Mouse (Mus musculus): ENCODE data around the gene Tmem80.

Tmem80 gene

GRCm38 (mm10) chr7:141327469-141328372 lies at the start of gene Tmem80, which contains the start of gene Deaf1:
TSS of gene Tmem80 (plus strand) at chr7:141327739.
TSS of gene Deaf1 (minus strand) at chr7:141327690.
- peak; percentile 98 for DNase-seq

GRCm38 (mm10) chr7:141278766-141279590 lies 48.6 kb upstream of the Tmem80 start, which contains the start of gene Sct:
TSS of gene Sct (minus strand) at chr7:141279133.
- DNase-seq, result no peak

GRCm38 (mm10) chr7:141281442-141281841 lies 46.1 kb upstream of the Tmem80 start:
- no peak for DNase-seq

- no peak for DNase-seq
These were observed 44.8 kb upstream of the Tmem80 start for GRCm38 (mm10) chr7:141282756-141283155.

GRCm38 (mm10) chr7:141288042-141288441 lies 39.5 kb upstream of the Tmem80 start:
- no peak for DNase-seq

GRCm38 (mm10) chr7:141291921-141292582 lies 35.5 kb upstream of the Tmem80 start, which contains the start of gene Drd4:
TSS of gene Drd4 (plus strand) at chr7:141292006.
- DNase-seq, result no peak

- DNase-seq, result no peak
These were observed 34.8 kb upstream of the Tmem80 start for GRCm38 (mm10) chr7:141292583-141293388.

- DNase-seq, result no peak
These were observed 33.6 kb upstream of the Tmem80 start for GRCm38 (mm10) chr7:141293852-141294471.

GRCm38 (mm10) chr7:141294479-141294878 lies 33.1 kb upstream of the Tmem80 start:
- no peak for DNase-seq

GRCm38 (mm10) chr7:141297926-141298650 lies 29.5 kb upstream of the Tmem80 start:
- DNase-seq, result no peak

GRCm38 (mm10) chr7:141299175-141299574 lies 28.4 kb upstream of the Tmem80 start:
- no peak for DNase-seq

- DNase-seq, result no peak
These were observed 26.2 kb upstream of the Tmem80 start for GRCm38 (mm10) chr7:141301386-141301785.

- peak; percentile 52 for DNase-seq
These were observed 24.8 kb upstream of the Tmem80 start for GRCm38 (mm10) chr7:141302702-141303268.

- no peak for DNase-seq
These were observed 23.0 kb upstream of the Tmem80 start for GRCm38 (mm10) chr7:141304537-141304936.

- no peak for DNase-seq
These were observed 13.1 kb upstream of the Tmem80 start for GRCm38 (mm10) chr7:141314416-141314815.

- DNase-seq, result no peak
These were observed 12.5 kb upstream of the Tmem80 start for GRCm38 (mm10) chr7:141315076-141315475.

GRCm38 (mm10) chr7:141315974-141316373 lies 11.6 kb upstream of the Tmem80 start:
- peak; percentile 74 for DNase-seq

- DNase-seq, result no peak
These were observed 9.9 kb upstream of the Tmem80 start for GRCm38 (mm10) chr7:141317619-141318132.

- no peak for DNase-seq
These were observed 8.1 kb upstream of the Tmem80 start for GRCm38 (mm10) chr7:141319446-141319845.

GRCm38 (mm10) chr7:141324686-141325085 lies 2.9 kb upstream of the Tmem80 start:
- no peak for DNase-seq
